Mouse (Mus musculus): Measurements from ENCODE around the gene Dusp10. TPM values are rescaled to one million over a fixed set of nuclear protein-coding genes. Genes with fewer than 3 reads are reported as not detected.

Gene Dusp10
- polyA plus RNA-seq, 1 experiment from 2014 or later = 6.8 TPM

Other genes with a start within 250 kb of the Dusp10 start
- gene 1700056E22Rik, start 21.0 kb downstream of the Dusp10 start, polyA plus RNA-seq (2015; fragmentation: Nextera tagmentation; extraction: Ambion mirVana) = 0.95 and 1.1 TPM in 2 replicates